Mouse (Mus musculus): Measurements from ENCODE around the gene Pla2g5.

The Pla2g5 gene

DNA sequence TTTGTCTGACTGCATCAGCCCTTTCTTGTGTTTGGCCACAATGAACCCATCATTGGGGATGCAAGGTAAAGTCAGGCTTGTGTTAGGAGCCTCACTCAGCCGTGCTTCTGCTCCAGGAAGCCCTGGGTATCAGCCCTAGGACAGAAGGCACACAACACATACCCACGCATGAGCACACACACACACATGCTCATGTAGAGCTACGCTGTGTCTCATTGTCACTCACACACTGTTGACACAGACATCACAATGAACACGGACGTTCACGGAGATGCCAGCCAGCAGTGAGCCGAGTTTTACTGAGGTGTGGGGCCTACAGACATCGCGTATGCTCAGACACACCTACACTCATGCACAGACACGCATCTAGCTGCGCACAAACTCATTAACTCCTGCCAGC lies 107.3 kb downstream of the Pla2g5 start:
- in situ Hi-C loops (cut with MboI; ENCODE audit: unreplicated experiment in 2 of 2) = no loop called here

DNA sequence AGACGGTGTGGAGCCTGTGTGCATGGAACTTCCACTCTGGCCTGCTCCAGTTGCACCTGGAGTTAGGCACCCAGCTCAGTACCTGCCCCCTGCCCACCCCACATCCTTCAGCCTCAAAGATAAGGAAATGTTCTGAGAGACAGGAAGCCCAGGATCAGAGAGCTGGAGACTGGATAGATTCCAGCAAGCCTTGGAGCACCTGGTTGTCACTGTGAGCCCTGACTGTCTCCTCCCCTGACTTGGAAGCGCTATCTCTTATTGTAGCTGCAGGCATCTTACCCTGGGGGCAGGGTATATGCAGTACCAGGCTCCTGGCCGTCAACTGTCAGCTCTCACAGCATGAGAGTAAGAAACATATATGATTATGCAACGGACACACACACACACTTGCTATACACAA lies 107.8 kb downstream of the Pla2g5 start:
- in situ Hi-C loops (cut with MboI; ENCODE audit: unreplicated experiment in 2 of 2) = no loop called here

DNA sequence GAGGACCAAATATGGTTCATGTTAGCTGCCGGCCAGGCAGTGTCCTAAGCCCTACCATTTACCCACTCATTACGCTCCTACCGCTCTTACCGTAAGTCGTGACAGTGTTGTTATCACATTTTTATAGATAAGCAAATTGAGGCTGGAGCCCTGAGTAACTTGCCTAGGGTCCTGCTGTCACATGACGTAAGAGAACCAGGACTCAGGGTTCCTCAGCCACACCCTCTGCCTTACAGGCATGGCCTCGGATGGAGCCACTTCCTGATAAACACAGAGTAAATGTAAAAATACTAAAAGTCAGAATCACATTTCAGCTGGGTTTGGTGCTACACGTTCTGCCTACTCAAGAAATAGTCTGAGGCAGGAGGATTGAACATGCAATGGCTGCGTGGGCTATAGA lies 108.8 kb downstream of the Pla2g5 start:
- in situ Hi-C loops (cut with MboI; ENCODE audit: unreplicated experiment in 2 of 2) = no loop called here

DNA sequence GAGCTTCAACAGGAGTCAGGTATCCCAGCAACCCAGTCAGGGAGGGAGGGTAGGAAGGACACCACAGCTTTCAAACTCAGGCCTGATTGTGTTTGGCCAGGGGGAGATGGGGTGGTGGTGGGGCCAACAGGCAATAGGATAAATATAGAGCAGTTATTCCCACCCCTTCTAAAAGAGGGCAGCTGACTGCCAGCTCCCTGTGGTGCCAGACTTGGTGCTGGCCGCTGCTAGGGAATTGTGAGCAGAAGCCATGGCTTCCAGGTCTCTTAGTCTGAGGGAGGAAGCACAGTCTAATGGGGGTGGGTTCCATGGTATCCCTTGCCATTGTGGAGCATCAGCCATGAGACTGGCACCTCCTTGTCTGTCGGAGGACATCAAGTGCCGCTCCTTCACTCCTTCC lies 109.7 kb downstream of the Pla2g5 start:
- in situ Hi-C loops (cut with MboI; ENCODE audit: unreplicated experiment in 2 of 2) = no loop called here

DNA sequence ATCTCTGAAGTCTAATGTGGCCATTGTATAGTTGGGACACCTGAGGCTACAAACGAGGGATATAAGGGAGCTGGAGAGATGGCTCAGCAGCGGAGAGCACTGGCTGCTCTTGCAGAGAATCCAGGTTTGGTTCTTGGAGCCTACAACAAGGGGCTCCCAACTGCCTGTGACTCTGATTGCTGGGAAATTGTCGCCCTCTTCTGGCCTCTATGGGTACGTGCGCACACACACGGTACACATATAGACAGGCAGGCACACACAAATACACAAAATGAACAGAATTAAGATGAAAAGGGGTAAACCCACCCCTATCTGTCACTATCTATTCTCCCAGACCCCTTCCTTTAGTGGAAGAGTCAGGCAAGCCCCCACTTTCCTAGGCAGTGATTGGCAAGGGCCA lies 110.7 kb downstream of the Pla2g5 start:
- in situ Hi-C loops (cut with MboI; ENCODE audit: unreplicated experiment in 2 of 2) = no loop called here

Measured in v-Abl transformed pro-B cells (cell line).